Mouse (Mus musculus): ENCODE data around the gene Erc1. TPM values are rescaled to one million over a fixed set of nuclear protein-coding genes. Genes with fewer than 3 reads are reported as not detected.

The Erc1 gene
- total and polyA plus RNA-seq, 2 experiments from 2014 or later: 43.3 to 83.3 TPM

- no peak for ATAC-seq
- H3K27me3 ChIP-seq (ENCODE audit: insufficient read depth, low read length): no peaks in the 10 kb centered on the region
- H3K9ac ChIP-seq: no peak overlapping the region
- TF ChIP-seq CTCF (IDR thresholded peaks at IDR 0.05; ENCODE audit: low read depth): no peak
- H3K36me3 ChIP-seq (ENCODE audit: insufficient read depth): no peaks in the 10 kb centered on the region
- WGBS: 73% methylated on average over 1 of the region's 1 CpGs
- H3K4me3 ChIP-seq (ENCODE audit: low read depth, low read length): no peak overlapping the region
- no peak for DNase-seq
- H3K9me3 ChIP-seq (ENCODE audit: low read length): no peaks in the 10 kb centered on the region
- H3K4me1 ChIP-seq (ENCODE audit: insufficient read depth): 0 out of 2 replicates have a peak, but pooled peaks cover 5% of the 10 kb centered on the region
- no peak overlapping the region for H3K27ac ChIP-seq (ENCODE audit: low read depth, low read length)
- H3K4me2 ChIP-seq (ENCODE audit: low read depth): no peak overlapping the region
Observed at GRCm38 (mm10) chr6:119584061-119584460, 263.9 kb downstream of the Erc1 start.

GRCm38 (mm10) chr6:119583165-119583564, 264.8 kb downstream of the Erc1 start:
- H3K9me3 ChIP-seq (ENCODE audit: low read length): no peaks in the 10 kb centered on the region
- ATAC-seq (no peak), DNase-seq (no peak)
- no peak overlapping the region for H3K4me3 ChIP-seq (ENCODE audit: low read depth, low read length)
- H3K9ac ChIP-seq: no peak overlapping the region
- TF ChIP-seq CTCF (IDR thresholded peaks at IDR 0.05; ENCODE audit: low read depth): no peak
- H3K36me3 ChIP-seq (ENCODE audit: insufficient read depth): no peaks in the 10 kb centered on the region
- WGBS: 95% methylated on average over 5 of the region's 5 CpGs
- no peak overlapping the region for H3K27ac ChIP-seq (ENCODE audit: low read depth, low read length)
- 0 out of 2 replicates have a peak, but pooled peaks cover 5% of the 10 kb centered on the region for H3K4me1 ChIP-seq (ENCODE audit: insufficient read depth)
- no peak overlapping the region for H3K4me2 ChIP-seq (ENCODE audit: low read depth)
- no peaks in the 10 kb centered on the region for H3K27me3 ChIP-seq (ENCODE audit: insufficient read depth, low read length)

- ATAC-seq (no peak), DNase-seq (no peak)
- WGBS: 93% methylated on average over 4 of the region's 4 CpGs
- Histone ChIP-seq H3K9ac (no peak overlapping the region), H3K4me1 (ENCODE audit: insufficient read depth) (no peaks in the 10 kb centered on the region), H3K9me3 (ENCODE audit: low read length) (no peaks in the 10 kb centered on the region), H3K36me3 (ENCODE audit: insufficient read depth) (peaks cover 34% of the 10 kb centered on the region), H3K4me2 (ENCODE audit: low read depth) (no peak overlapping the region), H3K4me3 (ENCODE audit: low read depth, low read length) (no peak overlapping the region), H3K27me3 (ENCODE audit: insufficient read depth, low read length) (no peaks in the 10 kb centered on the region), H3K27ac (ENCODE audit: low read depth, low read length) (no peak overlapping the region)
- TF ChIP-seq CTCF (IDR thresholded peaks at IDR 0.05; ENCODE audit: low read depth): no peak
Observed at GRCm38 (mm10) chr6:119576706-119577105, 271.3 kb downstream of the Erc1 start.

- DNase-seq (no peak), ATAC-seq (no peak)
- Histone ChIP-seq H3K9ac (no peak overlapping the region), H3K4me2 (ENCODE audit: low read depth) (no peak overlapping the region), H3K36me3 (ENCODE audit: insufficient read depth) (peaks cover 34% of the 10 kb centered on the region), H3K9me3 (ENCODE audit: low read length) (no peaks in the 10 kb centered on the region), H3K27me3 (ENCODE audit: insufficient read depth, low read length) (no peaks in the 10 kb centered on the region), H3K4me3 (ENCODE audit: low read depth, low read length) (no peak overlapping the region), H3K4me1 (ENCODE audit: insufficient read depth) (no peaks in the 10 kb centered on the region), H3K27ac (ENCODE audit: low read depth, low read length) (no peak overlapping the region)
- TF ChIP-seq CTCF (IDR thresholded peaks at IDR 0.05; ENCODE audit: low read depth): no peak
- WGBS: 95% methylated on average over 12 of the region's 12 CpGs
Observed at GRCm38 (mm10) chr6:119575331-119575730, 272.6 kb downstream of the Erc1 start.

GRCm38 (mm10) chr6:119572296-119572695, 275.7 kb downstream of the Erc1 start:
- no peak overlapping the region for H3K4me3 ChIP-seq (ENCODE audit: low read depth, low read length)
- peaks cover 38% of the 10 kb centered on the region for H3K36me3 ChIP-seq (ENCODE audit: insufficient read depth)
- TF ChIP-seq CTCF (IDR thresholded peaks at IDR 0.05; ENCODE audit: low read depth): no peak
- H3K9ac ChIP-seq: no peak overlapping the region
- ATAC-seq: no peak
- no peak overlapping the region for H3K4me2 ChIP-seq (ENCODE audit: low read depth)
- WGBS: 75% methylated on average over 7 of the region's 7 CpGs
- no peak for DNase-seq
- no peak overlapping the region for H3K27ac ChIP-seq (ENCODE audit: low read depth, low read length)
- H3K9me3 ChIP-seq (ENCODE audit: low read length): no peaks in the 10 kb centered on the region
- H3K4me1 ChIP-seq (ENCODE audit: insufficient read depth): no peaks in the 10 kb centered on the region
- no peaks in the 10 kb centered on the region for H3K27me3 ChIP-seq (ENCODE audit: insufficient read depth, low read length)

GRCm38 (mm10) chr6:119570797-119571196, 277.2 kb downstream of the Erc1 start:
- no peaks in the 10 kb centered on the region for H3K9me3 ChIP-seq (ENCODE audit: low read length)
- peak; percentile 36; the same call in 1 of the 2 replicates for ATAC-seq
- DNase-seq: no peak
- H3K27ac ChIP-seq (ENCODE audit: low read depth, low read length): no peak overlapping the region
- no peak overlapping the region for H3K4me2 ChIP-seq (ENCODE audit: low read depth)
- H3K4me3 ChIP-seq (ENCODE audit: low read depth, low read length): no peak overlapping the region
- peaks cover 37% of the 10 kb centered on the region for H3K36me3 ChIP-seq (ENCODE audit: insufficient read depth)
- H3K27me3 ChIP-seq (ENCODE audit: insufficient read depth, low read length): no peaks in the 10 kb centered on the region
- H3K9ac ChIP-seq: no peak overlapping the region
- TF ChIP-seq CTCF (IDR thresholded peaks at IDR 0.05; ENCODE audit: low read depth): no peak
- no peaks in the 10 kb centered on the region for H3K4me1 ChIP-seq (ENCODE audit: insufficient read depth)
- 83% methylated on average over 4 of the region's 4 CpGs for WGBS

GRCm38 (mm10) chr6:119568339-119568738, 279.6 kb downstream of the Erc1 start:
- WGBS: 84% methylated on average over 2 of the region's 2 CpGs
- Histone ChIP-seq H3K9me3 (ENCODE audit: low read length) (no peaks in the 10 kb centered on the region), H3K4me2 (ENCODE audit: low read depth) (no peak overlapping the region), H3K4me3 (ENCODE audit: low read depth, low read length) (no peak overlapping the region), H3K27ac (ENCODE audit: low read depth, low read length) (no peak overlapping the region), H3K4me1 (ENCODE audit: insufficient read depth) (no peaks in the 10 kb centered on the region), H3K36me3 (ENCODE audit: insufficient read depth) (peaks cover 17% of the 10 kb centered on the region; the same call in 1 of the 2 replicates), H3K9ac (no peak overlapping the region), H3K27me3 (ENCODE audit: insufficient read depth, low read length) (no peaks in the 10 kb centered on the region)
- DNase-seq (no peak), ATAC-seq (no peak)
- TF ChIP-seq CTCF (IDR thresholded peaks at IDR 0.05; ENCODE audit: low read depth): no peak

Data from forebrain, postnatal 0 days (tissue).